Mouse (Mus musculus): ENCODE measurements around the gene Katnal1. TPM values are rescaled to one million over a fixed set of nuclear protein-coding genes. Genes with fewer than 3 reads are reported as not detected.

Katnal1 gene
- total RNA-seq, 2 experiments from 2014 or later: 8.0 to 10.3 TPM

DNA sequence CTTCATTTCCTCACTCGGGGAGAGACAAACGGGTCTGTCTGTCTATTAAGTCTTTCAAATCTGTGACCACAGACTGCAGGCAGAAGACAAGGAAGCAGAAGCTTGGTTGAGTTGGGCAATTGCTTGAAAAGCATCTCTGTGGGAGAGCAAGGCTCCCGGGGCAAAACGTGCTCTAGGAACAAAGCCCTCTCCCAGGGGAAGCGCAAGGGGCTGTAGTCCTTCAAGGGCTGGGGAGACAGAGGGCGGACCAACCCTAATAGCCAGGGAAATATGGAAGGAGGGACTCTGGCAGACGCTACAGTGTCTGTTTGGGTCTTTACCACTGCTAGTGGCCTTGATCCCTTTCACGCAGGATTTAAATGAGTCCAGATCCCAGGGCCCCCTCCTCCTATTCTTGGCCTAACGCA, 98.0 kb downstream of the Katnal1 start:
- intact Hi-C loops (cut with DNase I): loop anchor here (1.0 kb wide), 1 partner anchor 19 kb away; no protein-coding TSS in a partner anchor

DNA sequence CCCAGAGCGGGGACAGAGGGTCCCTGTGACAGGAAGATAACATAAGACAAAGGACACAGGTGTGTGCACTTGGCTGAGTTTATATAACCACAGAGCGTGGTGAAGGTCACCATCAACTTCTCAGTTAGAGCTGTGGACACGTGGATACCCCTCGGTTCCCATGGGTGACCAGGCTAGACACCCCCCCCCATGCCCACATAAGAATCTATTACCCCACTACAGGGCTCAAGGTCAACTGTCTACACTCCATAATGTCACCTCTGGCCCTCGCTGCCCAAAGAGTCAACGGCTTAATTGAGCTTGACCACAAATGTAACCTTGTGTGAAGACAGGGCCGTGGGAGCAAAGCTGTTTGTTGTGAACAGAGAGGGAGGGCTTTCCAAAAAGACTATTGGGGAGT, 103.4 kb downstream of the Katnal1 start:
- DNase-seq: no peak
- intact Hi-C loops (cut with DNase I): no loop called here

More for the DNA sequence above, 98.0 kb downstream of the Katnal1 start:
- peak; percentile 8 to 47 for DNase-seq

DNA sequence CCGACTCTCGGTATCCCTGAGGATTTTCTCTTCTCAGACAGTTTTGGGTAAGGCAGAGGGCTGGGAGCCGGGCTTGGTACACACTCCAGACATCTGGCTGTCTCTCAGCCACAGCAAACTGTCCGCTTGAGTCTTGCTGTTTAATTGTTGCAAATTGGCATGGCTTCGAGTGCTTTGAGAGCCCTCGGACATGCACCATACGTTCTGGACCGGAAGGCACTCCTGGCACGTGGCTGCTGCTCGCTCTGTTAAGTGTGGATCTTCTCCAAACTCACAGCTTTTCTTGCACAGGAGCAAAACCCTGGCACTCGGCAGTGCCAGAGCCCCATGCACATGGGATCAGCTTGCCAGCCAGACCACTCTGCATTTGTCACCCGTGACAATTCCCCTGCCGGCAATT, 106.3 kb downstream of the Katnal1 start:
- DNase-seq: no peak
- intact Hi-C loops (cut with DNase I): no loop called here

Other genes with a start within 250 kb of the Katnal1 start
- gene Gm42791, start 65.8 kb upstream of the Katnal1 start, total RNA-seq (2021): 1 to 10 TPM; 1.1 to 5.5 TPM

All from heart, postnatal 36 days (tissue).